Mouse (Mus musculus) heart, adult 8-10 months (tissue): Measurements from ENCODE around the gene Ninj2. TPM values are rescaled to one million over a fixed set of nuclear protein-coding genes. Genes with fewer than 3 reads are reported as not detected.
A peak's percentile ranks its signal among the peaks of the same experiment; 100 is the strongest.

Experiments used
- DNase-seq: peaks from one replicate; pipeline ENCODE4 v3.0.0; 2022; ENCODE audit warnings: low spot score
- total RNA-seq, 4 experiments: library from RNA; stranded (reverse); gene quantifications; 2 replicates each; pipeline ENCODE4 v1.2.4; 2022

Ninj2 gene
- total RNA-seq, 4 experiments from 2014 or later = not detected

DNA sequence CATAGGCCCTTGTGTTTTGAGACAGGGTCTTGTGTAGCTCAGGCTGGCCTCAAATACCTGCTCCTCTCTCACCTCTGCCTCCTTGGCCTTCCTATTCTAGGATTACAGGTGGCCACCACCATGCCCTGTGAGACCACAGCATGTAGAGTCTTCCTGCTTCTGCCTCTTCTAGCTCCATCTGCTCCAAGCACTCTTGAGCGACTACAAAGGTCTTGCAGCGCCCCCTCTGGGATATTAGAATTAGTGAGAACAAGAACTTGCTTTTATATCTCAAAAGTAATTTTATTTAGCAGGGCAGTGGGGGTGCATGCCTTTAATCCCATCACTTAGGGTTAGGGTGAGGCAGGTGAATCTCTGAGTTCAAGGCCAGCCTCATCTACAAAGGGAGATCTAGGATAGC, 103.7 kb downstream of the Ninj2 start:
- DNase-seq = no peak

DNA sequence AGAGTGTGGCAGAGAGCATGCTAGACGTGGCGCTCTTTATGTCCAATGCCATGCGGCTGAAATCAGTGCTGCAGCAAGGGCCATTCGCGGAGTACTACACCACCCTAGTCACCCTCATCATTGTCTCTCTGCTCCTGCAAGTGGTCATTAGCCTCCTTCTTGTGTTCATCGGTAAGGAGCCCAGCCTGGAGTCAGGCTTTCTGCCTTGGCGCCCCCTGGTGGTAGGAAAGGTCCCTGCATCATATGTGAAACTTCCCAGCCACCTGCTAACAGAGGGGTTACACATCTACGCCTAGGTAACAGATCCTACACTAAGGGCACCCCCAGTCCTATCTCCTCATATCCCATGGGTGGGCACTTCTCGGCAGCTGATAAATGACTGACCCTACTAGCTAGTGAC, 104.8 kb downstream of the Ninj2 start:
- peak; percentile 76 for DNase-seq

DNA sequence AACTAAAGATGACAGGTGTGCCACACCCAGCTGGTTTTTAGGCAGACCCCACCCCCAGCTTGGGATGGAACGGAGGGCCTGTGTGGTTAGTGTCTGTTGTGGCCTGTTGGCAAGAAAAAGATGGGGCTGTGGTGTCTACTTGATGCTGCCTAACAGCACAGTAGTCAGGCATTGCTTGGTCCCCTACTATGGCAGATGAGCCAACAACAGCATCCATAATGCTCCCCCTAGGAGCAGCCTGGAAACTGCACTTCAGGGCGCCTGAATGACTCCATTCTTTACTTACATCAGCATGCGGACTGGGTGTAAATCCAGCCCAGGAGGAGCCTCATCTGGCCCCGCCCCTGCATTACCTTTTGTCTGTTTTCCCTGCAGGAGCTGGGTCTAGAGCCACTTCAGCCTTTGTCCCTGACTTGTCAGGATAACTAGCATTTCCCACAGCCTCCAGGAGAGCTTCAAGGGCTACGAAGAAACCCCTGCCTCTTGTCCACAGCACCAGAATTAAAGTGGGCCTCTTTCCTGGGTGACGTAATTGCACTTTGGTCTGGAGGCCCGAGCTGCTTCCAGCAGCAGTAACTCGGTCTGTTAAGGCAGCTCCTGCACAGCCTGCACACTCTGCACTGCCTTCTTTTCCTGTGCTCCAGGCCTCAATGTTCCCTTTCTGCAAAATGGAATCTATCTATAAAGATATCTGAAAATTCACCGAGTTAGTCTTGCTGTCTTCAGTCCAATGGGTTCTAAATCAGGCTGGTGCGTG, 106.7 kb downstream of the Ninj2 start:
- DNase-seq = no peak

DNA sequence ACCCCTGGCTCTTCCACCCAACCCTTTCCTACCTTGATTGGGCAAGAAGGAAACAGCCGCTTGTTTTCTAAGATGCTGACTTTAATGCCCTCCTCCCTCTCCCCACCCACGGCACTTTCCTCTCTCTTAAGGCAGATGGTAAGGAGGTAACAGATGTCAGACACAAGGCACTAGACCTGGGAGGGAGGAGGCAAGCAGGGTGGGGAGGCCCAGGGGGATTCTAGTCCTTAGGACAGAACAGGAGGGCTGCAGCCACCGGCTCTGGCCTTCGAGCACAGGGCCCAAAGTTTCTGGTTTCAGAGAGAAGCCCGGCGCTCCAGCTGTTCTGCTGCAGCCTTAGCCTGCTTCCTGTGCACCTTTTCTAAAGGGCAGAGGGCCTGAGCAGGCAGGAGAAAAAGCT, 108.8 kb downstream of the Ninj2 start:
- no peak for DNase-seq

DNA sequence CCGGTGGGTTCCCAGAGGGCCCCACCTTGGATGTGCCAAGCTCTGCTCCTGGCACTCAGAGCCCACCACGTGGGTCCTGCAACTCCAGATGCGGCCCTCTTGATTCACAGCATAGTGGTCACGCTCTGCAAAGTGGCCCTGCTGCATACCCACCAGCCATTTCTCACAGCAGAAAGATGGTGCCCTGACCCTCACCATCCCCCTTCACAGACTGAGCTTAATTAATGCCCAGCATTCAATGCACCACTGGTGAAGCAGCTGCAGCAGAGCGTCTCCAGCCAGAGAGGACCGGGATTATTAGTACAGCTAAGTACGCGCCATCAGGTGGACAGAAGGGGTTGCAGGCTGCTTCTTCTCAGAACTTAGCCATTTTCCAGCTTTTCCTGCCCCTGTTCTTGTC, 109.3 kb downstream of the Ninj2 start:
- DNase-seq = no peak

DNA sequence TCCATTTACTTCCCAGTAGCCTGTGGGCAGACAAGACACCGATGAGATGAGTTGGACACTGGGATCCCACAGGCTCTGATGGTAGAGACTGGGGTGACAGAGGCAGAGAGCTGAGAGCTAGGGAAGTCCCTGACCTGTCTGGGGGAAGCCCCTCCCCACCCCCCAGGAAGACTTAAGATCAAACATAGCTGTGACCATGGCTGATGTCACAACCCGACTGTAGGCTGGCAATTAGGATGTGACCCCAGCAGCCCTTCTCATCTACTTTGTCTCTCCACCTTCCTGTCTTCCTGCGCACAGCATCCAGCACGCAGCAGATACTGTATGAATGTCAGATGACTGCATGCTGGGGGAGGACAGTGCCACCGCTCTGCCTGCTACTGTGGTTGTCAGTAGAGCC, 113.4 kb downstream of the Ninj2 start:
- DNase-seq = no peak

DNA sequence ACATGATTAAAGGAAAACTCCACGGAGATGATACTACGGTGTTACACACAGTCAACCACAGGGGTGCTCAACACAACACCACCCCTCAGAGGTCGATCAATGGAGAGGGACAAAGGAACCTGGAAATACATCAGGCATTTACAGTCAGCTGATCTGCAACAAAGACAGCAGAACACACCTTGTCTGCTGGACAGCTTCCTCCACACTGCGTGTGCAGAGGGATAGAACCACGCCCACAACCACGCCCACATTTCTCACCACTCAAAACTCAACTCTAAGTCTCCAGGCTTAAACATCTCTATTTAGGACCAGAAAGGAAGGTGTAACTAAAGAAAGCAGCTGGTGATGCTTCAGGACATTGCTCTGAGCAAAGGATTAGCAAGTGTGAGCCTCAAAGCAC, 118.4 kb downstream of the Ninj2 start:
- DNase-seq = no peak

DNA sequence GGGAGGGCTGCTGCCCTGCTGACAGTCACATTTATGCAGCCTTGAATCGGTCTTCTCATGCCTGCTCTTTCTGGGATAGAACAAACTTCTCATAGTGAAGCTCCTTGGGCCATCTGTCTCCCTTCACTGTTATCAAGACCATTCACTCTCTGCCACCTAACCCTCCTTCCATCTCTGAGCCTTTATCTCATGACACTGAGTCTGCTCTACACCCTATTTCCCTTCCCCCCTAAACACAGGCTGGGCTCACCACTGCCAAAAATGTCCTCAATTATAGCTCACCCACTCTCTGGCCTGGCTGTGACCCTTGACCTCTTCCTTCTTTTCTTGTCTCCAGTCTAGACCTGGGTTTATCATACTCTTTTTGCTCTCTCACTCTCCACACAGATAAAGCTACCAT, 123.6 kb downstream of the Ninj2 start:
- no peak for DNase-seq

DNA sequence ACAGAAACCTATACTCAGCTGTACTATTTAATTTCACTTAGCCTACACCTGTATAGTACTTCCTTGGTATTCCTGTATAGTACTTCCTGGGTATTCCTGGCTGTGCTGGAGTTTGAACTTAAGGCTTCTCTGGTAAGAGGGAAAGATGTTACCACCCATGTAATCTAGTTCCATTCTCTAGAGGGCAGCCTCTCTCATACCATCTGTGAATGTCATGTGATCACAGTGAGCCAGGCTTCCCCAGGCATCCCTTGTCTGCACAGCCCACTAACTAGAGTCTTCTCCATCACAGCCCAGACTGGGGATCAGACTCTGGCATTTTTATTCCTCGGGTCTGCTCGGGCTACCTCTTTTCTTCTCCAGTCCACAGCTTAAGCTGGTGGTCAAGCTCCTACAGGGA, 126.1 kb downstream of the Ninj2 start:
- DNase-seq = no peak

DNA sequence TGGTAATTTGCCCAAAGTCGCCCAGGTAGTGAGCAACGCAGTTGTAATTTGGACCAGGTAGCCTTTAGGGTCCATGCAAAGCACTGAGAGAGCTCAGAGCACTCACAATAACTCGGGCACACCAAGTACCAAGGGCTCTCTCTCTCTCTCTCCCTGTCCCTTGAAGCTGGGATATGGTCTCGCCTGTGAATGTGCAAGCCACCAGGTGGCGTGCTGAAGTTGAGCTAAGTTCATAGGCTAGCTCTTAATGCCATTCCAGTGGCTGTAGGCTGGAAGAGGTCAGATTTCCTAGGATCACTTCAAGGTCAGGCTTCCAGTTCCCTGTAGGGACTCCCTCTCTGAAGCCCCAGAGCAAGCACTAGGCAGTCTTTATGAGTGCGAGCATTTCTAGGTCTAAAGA, 129.5 kb downstream of the Ninj2 start:
- DNase-seq = peak; percentile 39

DNA sequence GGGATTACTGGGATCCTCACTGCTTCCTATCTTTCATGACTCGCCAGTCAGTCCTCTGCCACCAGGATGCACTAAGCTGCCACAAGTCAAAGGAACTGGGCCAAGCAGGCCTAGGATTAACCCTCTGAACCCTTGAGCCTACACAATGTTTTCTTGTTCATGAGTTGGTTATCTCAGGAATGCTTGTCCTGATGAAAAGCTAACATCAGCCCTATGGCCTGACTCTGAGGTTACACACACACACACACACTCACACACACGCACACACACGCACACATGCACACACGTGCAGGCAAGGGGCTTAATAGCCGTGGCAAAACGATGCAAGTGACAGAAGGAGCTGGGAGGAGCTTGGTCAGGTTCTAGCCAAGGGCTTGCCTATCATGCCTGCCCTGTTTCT, 132.2 kb downstream of the Ninj2 start:
- DNase-seq = no peak

DNA sequence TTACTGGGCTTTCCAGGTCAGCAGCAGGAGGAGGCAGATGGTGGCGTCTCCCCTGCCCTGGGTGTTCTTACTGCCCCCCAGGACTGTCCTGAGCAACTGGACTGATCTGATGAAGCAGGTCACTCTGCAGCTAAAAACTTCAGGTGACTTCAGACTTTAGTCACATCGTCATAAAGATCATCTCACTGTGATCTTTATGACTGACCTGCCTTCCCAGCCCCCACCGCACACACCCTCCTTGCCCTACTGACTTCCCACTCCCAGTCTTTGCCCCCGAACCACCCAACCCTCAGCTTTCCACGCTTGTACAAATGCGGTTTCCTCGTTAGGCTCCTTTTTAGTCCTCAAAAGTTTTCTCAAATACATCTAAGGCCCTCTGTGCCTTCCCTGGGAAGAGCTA, 133.9 kb downstream of the Ninj2 start:
- DNase-seq = no peak

DNA sequence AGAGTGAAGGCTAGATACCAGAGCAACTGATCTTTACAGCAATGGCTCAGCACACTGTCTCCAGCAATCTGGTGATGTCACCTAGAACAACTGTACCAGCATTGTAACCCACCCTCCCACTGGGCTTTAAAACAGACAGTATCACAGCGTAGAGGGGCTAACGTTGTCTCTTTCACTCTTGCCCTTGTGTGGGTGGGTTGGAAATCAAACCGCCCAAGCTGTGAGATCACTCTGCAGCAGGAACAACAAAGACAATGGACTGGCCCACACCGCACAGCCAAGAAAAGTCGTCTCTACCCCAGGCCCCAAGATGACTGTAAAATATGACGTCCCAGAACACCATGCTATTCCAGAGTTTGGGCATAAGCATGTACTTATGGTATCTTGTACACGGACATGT, 136.7 kb downstream of the Ninj2 start:
- no peak for DNase-seq

DNA sequence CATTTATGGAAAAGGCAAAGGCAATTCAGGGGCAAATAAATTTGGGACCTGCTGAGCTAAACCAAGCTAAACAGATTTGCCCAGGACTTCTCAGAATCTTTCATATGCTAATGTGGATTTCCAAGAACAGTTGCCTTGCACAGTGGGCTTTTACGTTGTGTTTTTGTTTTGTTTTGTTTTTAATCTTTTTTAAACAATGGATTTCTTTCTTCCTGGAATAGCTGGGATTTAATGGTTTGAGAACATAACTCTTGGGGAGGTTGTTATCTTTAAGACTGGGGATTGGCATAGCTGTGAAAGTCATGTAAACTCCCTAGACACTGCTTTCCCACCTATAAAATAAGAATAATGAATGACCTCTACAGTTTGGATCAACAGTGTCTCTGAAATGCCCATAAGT, 137.3 kb downstream of the Ninj2 start:
- DNase-seq = no peak

DNA sequence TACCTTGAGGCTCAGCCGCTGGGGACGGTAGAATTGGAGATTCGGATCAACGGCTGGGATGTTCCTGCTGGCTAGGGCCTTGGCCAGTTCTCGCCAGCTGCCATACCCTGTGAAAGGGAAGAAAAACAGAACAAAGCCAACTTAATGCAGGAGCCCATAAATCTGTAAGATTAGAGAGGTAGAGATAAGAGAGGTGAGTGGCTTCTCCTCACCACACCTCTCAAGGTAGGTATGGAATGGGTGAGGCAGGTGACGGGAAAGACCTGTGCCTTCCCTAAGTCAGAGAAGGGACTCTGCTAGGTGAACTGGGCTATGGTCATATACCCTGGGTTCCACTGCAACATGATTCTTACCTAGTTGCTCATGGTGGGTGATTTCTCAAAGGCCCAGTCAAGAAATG, 139.7 kb downstream of the Ninj2 start:
- DNase-seq = no peak

DNA sequence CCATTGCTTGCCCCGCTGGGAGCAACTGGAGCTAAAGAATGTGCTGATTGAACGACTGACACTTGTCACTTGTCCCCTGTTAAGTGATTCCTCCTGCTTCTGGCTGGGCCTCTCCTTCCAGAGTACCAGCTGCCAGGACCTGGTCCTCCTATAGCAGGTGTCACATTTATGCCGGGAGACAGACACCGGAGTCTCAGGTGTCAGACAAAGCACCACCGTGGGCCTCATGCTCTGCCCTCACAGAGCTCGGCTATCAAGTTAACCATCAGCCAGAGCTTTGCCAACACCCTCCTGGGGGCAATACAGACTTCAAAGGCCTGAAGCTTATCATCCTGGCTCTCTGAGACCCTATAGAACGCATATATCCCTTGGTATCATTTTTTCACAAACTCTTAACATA, 142.7 kb downstream of the Ninj2 start:
- DNase-seq = no peak

DNA sequence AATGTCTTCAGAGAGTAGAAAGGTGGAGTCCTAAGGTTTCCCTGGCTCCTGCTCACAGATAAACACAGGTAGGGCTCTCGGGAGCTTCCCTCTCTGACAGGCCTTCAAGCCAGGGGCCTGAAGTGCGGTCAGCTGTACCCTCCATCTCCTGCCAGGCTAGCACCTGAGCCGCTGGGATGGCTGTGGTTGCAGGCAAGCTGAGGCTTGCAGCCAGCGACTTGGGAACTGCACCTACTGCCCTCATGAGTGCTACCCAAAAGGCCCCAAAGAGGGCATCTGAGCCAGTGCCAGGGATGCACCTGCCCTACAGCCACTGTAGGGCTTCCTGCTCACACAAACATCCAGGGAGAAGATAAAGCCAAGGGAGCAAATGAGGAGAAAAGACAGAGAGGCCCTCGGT, 147.3 kb downstream of the Ninj2 start:
- no peak for DNase-seq

DNA sequence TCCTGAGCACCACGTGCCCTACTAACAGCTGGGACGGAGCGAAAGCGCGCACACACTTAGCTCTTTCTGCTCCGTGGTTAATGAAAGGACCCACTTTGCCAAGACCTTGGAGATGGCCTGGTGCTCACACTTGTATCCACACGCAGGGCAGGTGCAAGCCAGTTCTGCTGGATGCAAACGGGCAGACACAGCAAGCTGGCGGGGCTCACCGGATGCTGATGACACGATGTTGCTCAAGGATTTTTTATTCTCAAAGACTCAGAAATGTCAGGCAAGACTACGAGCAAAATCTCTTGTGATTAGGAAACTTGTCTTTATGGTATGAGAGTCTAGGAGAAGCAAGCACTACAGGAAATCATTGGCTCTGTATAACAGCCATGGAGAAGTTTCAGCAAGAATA, 148.3 kb downstream of the Ninj2 start:
- no peak for DNase-seq

DNA sequence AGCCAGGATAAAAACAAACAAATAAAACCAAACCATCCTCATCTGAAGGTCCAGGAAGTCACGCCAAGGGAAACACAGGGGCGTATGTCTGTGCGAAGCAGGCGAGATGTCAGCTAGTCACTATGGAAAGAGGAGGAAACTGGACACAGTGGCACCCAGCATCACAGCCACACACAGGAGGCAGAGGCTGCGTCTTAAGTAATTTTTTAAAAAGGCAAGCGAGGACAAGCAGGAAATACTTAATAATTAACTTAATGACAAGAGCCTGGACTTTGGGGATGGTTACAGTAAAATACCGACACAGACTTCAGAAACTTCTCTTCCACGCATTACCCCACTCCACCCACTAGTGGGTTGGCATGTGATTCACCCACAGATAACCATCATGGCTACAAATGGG, 149.4 kb downstream of the Ninj2 start:
- no peak for DNase-seq

DNA sequence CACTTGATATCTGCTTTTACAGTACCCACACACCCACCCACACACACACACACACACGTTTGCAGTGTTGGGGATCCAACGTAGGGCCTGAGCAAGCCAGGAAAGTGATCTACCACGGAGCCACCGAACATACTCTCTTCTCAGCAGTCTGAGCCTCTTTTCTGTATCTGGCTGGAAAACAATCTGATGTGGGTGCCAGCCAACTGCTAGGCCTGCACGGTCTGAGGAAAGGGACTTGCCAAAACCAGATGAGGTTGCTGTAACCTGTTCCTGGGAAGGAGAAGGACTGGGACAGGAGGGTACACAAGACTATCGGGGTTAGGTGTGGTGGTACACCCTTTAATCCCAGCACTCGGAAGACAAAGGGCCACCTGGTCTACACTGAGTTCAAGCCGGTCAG, 150.1 kb downstream of the Ninj2 start:
- no peak for DNase-seq

DNA sequence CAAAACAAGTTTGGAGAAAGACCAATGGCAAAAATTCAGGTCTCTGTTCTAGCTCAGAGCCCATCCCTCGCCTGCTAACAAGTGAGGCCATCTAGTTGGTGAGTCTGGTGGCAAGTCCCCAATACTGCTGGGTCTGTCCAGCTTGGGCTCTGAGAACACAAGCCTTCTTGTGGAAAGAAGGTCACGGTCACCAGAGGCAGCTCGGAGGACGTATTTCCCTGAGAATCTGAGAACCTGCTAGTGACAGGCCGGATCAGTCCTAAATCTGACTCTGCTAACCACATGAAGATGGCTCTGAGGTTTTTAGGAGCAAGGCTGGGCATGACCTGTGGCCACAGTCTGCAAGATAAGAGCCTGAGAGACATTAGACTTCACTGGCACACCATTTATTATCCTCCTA, 153.5 kb downstream of the Ninj2 start:
- DNase-seq = no peak

DNA sequence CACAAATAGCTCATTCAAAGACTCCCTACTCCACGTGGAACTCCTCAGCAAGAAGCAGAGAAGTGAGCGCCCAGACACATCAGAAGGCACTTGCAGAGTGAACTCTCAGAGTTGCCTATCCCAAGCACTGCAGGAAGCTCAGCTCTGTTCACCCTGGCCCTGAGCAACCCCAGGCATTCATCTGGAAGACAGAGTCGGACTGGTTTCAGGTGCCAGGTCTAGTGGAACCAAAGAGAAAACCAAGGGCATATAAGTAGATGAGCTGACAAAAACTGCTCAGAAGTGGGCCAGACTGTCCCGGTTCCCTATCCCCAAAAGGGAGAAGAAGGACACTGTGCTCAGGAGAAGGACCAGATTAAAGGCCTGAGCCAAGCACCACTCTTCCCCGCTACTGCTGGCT, 156.7 kb downstream of the Ninj2 start:
- no peak for DNase-seq
